Mouse (Mus musculus): Measurements from ENCODE around the gene Miga2. TPM values are rescaled to one million over a fixed set of nuclear protein-coding genes. Genes with fewer than 3 reads are reported as not detected.

Miga2 gene
- total RNA-seq, 1 experiment from 2014 or later, result 83.5 TPM

DNA sequence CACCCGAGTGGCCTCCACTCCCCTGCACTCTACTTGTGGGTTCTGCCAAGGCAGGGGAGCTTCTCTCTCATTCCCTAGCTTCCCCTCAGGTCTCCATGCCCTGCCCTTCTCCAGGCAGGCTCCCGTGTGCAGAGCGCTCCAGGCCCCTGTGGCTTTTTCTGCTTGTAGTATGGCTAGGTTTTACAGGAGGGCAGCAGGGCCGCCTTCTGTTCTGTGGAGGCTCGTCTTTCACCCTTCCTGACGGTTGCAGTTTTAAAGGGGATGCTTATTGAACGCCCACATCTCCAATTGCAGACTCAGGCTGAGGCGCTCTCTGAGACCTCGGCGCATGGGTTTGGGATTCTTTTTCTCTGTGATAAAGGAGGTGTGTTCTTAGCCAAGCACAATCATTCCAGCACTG is 55.1 kb downstream of the Miga2 start:
- DNase-seq, result no peak

DNA sequence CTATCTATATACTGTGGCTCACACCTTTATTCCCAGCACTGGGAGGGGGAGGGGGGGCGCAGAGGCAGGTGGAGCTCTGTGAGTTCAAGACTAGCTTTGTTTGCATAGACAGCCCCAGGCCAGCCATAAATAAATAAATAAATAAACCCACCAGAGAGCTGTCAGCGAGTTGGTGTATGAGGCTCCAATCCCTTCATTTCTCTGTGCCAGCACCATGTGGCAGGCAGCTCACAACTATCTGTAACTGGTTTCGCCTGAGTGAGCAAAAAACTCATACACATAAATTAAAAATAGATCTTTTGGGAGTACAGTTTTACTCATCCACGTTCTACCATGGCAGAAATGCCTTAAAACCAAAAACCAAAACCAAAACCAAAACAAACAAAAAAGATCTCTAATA is 57.4 kb downstream of the Miga2 start:
- no peak for DNase-seq

DNA sequence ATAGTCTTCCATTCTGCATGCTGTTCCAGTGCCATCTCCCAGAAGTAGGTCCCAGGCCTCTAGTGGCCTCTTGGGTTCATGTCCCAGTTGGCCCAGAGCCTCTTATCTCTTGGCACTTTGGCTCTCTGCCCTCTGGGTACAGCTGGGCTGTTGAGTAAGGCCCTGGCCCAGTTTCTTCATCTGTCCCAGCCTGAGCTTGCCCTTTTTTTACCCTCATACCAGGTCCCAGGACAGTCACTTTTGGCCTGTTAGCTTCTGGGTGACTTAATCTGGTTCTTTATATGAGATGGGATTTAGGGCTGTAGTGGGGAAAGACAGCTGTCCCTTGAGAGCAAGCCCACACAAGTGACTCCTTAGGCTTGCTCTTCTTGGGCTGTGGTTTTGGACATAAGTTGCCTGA is 65.1 kb downstream of the Miga2 start:
- DNase-seq, result peak; percentile 67

Small RNA genes within 50 kb of the gene (microRNA-seq; reads per million reads assigned to microRNA genes)
- gene Gm47292, result 0 reads per million in 2 experiments

Other genes with a start within 250 kb of the Miga2 start
- gene Zer1, start 239.6 kb upstream of the Miga2 start, total RNA-seq (2021), result 40.0 and 51.7 TPM in 2 replicates
- 54.0 and 71.3 TPM in 2 replicates for gene Tbc1d13, start 230.5 kb upstream of the Miga2 start, total RNA-seq (2021)
- gene Endog, start 192.7 kb upstream of the Miga2 start, total RNA-seq (2021), result 29.5 and 34.8 TPM in 2 replicates
- gene Spout1, start 185.8 kb upstream of the Miga2 start, total RNA-seq (2021), result 25.9 and 28.7 TPM in 2 replicates
- 25.7 and 28.7 TPM in 2 replicates for gene Kyat1, start 158.4 kb upstream of the Miga2 start, total RNA-seq (2021)
- gene Lrrc8a, start 126.5 kb upstream of the Miga2 start, total RNA-seq (2021), result 51.1 and 52.2 TPM in 2 replicates
- 1.5 and 2.9 TPM in 2 replicates for gene Gm28035, start 123.7 kb upstream of the Miga2 start, total RNA-seq (2021)
- gene Phyhd1, start 98.0 kb upstream of the Miga2 start, total RNA-seq (2021), result 9.6 and 18.1 TPM in 2 replicates
- not detected in 2 replicates for gene Gm28038, start 83.2 kb upstream of the Miga2 start, total RNA-seq (2021)
- 39.7 and 47.3 TPM in 2 replicates for gene Dolk, start 77.9 kb upstream of the Miga2 start, total RNA-seq (2021)
- gene Nup188, start 77.8 kb upstream of the Miga2 start, total RNA-seq (2021), result 38.0 and 38.9 TPM in 2 replicates
- 90.0 and 111 TPM in 2 replicates for gene Sh3glb2, start 4.9 kb upstream of the Miga2 start, total RNA-seq (2021)
- gene Dolpp1, start 28.0 kb downstream of the Miga2 start, total RNA-seq (2021), result 22.3 and 28.5 TPM in 2 replicates
- 130 and 142 TPM in 2 replicates for gene Crat, start 51.6 kb downstream of the Miga2 start, total RNA-seq (2021)
- gene Ptpa, start 51.8 kb downstream of the Miga2 start, total RNA-seq (2021), result 130 and 145 TPM in 2 replicates
- gene Ier5l, start 110.0 kb downstream of the Miga2 start, total RNA-seq (2021), result 5.9 and 6.3 TPM in 2 replicates
- gene Cstad, start 230.8 kb downstream of the Miga2 start, total RNA-seq (2021), result 1.6 and 4.4 TPM in 2 replicates

All from adrenal gland, postnatal 25 days (tissue).